32 mouse cellular contexts compared by ENCODE assay signal in genomic region chr15:61692679-61693078, GRCm38 (mm10).
"Had no signal": no experiment of that assay in that cellular context is flagged by ENCODE, and none has a peak within 500 bp of the region (broad histone marks: within the 10 kb centered on the region; RNA-seq: fewer than 3 reads in every experiment).

No protein-coding gene starts in this region.

- H3K36me3 ChIP-seq: heart, embryonic 15.5 days; hindbrain, embryonic 10.5 days; hindbrain, embryonic 12.5 days; hindbrain, embryonic 13.5 days; hindbrain, embryonic 15.5 days; intestine, embryonic 15.5 days; kidney, embryonic 15.5 days had no signal

- H3K9me3 ChIP-seq: heart, embryonic 15.5 days; hindbrain, embryonic 10.5 days; hindbrain, embryonic 12.5 days; hindbrain, embryonic 13.5 days; hindbrain, embryonic 15.5 days; intestine, embryonic 15.5 days; kidney, embryonic 15.5 days had no signal

- H3K4me2 ChIP-seq: heart, embryonic 15.5 days; hindbrain, embryonic 12.5 days; hindbrain, embryonic 13.5 days; hindbrain, embryonic 14.5 days; hindbrain, embryonic 15.5 days; intestine, embryonic 15.5 days; kidney, embryonic 15.5 days had no signal

- H3K27me3 ChIP-seq: heart, embryonic 15.5 days; hindbrain, embryonic 12.5 days; hindbrain, embryonic 13.5 days; hindbrain, embryonic 15.5 days; intestine, embryonic 15.5 days; kidney, embryonic 15.5 days had no signal

- H3K4me1 ChIP-seq: heart, embryonic 15.5 days; hindbrain, embryonic 10.5 days; hindbrain, embryonic 12.5 days; intestine, embryonic 15.5 days; kidney, embryonic 15.5 days had no signal

- H3K27ac ChIP-seq: heart, embryonic 15.5 days; hindbrain, embryonic 10.5 days; hindbrain, embryonic 12.5 days; hindbrain, embryonic 13.5 days; hindbrain, embryonic 14.5 days; hindbrain, embryonic 15.5 days; hindbrain, postnatal 0 days; intestine, embryonic 15.5 days; kidney, embryonic 15.5 days; kidney, postnatal 0 days; layer of hippocampus, adult 2 months; left cerebral cortex, adult 2 months had no signal

- DNase-seq: heart, postnatal 10 days; heart, postnatal 14 days; heart, postnatal 36 days; heart, postnatal 4 days; kidney, adult 11 months; kidney, adult 18-20 months; kidney, adult 2 months; kidney, adult 8-10 months; kidney, adult 9 months; kidney, postnatal 10 days; kidney, postnatal 14 days; kidney, postnatal 25 days; kidney, postnatal 36 days; kidney, postnatal 4 days; layer of hippocampus, adult 9-11 months; layer of hippocampus, postnatal 36 days had no signal

- ATAC-seq: hindbrain, embryonic 16.5 days; hindbrain, postnatal 0 days; inflammation-experienced regulatory T-cells, adult 6 months; intestine, embryonic 15.5 days; intestine, embryonic 16.5 days; intestine, postnatal 0 days had no signal

- H3K9ac ChIP-seq: heart, embryonic 15.5 days; hindbrain, embryonic 12.5 days; hindbrain, embryonic 13.5 days; hindbrain, embryonic 14.5 days; hindbrain, embryonic 15.5 days; intestine, embryonic 15.5 days; kidney, embryonic 15.5 days had no signal

- H3K4me3 ChIP-seq: heart, embryonic 15.5 days; hindbrain, embryonic 10.5 days; hindbrain, embryonic 12.5 days; hindbrain, embryonic 13.5 days; hindbrain, embryonic 15.5 days; intestine, embryonic 15.5 days; kidney, embryonic 15.5 days; layer of hippocampus, adult 2 months; left cerebral cortex, adult 2 months had no signal
